Mouse (Mus musculus): ENCODE measurements around the gene Nhlrc3. TPM values are rescaled to one million over a fixed set of nuclear protein-coding genes. Genes with fewer than 3 reads are reported as not detected.
A peak's percentile ranks its signal among the peaks of the same experiment; 100 is the strongest.

Gene Nhlrc3
- polyA plus RNA-seq, 1 experiment from 2014 or later, result 10.3 TPM

- WGBS, result under 1% methylated on average over 35 of the region's 35 CpGs
- no peaks in the 10 kb centered on the region for H3K27me3 ChIP-seq (ENCODE audit: control insufficient read depth, insufficient read depth, low read length)
- peak; percentile 58 for ATAC-seq (ENCODE audit: insufficient read depth, low FRiP score, low TSS enrichment)
- H3K9ac ChIP-seq (ENCODE audit: low read length), result peak overlapping the region; percentile 94
- no peaks in the 10 kb centered on the region for H3K9me3 ChIP-seq (ENCODE audit: control insufficient read depth, low read length)
- H3K36me3 ChIP-seq (ENCODE audit: control insufficient read depth, insufficient read depth, low read length), result no peaks in the 10 kb centered on the region
- DNase-seq (ENCODE audit: low spot score), result no peak
- peak overlapping the region; percentile 86 for H3K27ac ChIP-seq (ENCODE audit: low read depth, low read length)
- peak overlapping the region; percentile 55 for H3K4me2 ChIP-seq (ENCODE audit: low read depth)
- peak overlapping the region; percentile 85 for H3K4me3 ChIP-seq (ENCODE audit: low read depth, low read length)
- peaks cover 15% of the 10 kb centered on the region for H3K4me1 ChIP-seq (ENCODE audit: control insufficient read depth, insufficient read depth, low read length)
These were observed 608 bp upstream of the Nhlrc3 start for GRCm38 (mm10) chr3:53463765-53464114.

GRCm38 (mm10) chr3:53462701-53463045 is 459 bp downstream of the Nhlrc3 start:
- H3K4me2 ChIP-seq (ENCODE audit: low read depth), result peak overlapping the region; percentile 55
- WGBS, result 12% methylated on average over 9 of the region's 9 CpGs
- ATAC-seq (ENCODE audit: insufficient read depth, low FRiP score, low TSS enrichment) (no peak), DNase-seq (ENCODE audit: low spot score) (no peak)
- no peaks in the 10 kb centered on the region for H3K27me3 ChIP-seq (ENCODE audit: control insufficient read depth, insufficient read depth, low read length)
- H3K4me1 ChIP-seq (ENCODE audit: control insufficient read depth, insufficient read depth, low read length), result peaks cover 15% of the 10 kb centered on the region
- H3K27ac ChIP-seq (ENCODE audit: low read depth, low read length), result peak overlapping the region; percentile 86
- H3K9me3 ChIP-seq (ENCODE audit: control insufficient read depth, low read length), result no peaks in the 10 kb centered on the region
- peak overlapping the region; percentile 85 for H3K4me3 ChIP-seq (ENCODE audit: low read depth, low read length)
- H3K9ac ChIP-seq (ENCODE audit: low read length), result peak overlapping the region; percentile 94
- no peaks in the 10 kb centered on the region for H3K36me3 ChIP-seq (ENCODE audit: control insufficient read depth, insufficient read depth, low read length)

- no peak for DNase-seq (ENCODE audit: low spot score)
- Histone ChIP-seq H3K4me3 (ENCODE audit: low read depth, low read length) (no peak overlapping the region), H3K4me2 (ENCODE audit: low read depth) (no peak overlapping the region), H3K9me3 (ENCODE audit: control insufficient read depth, low read length) (no peaks in the 10 kb centered on the region), H3K9ac (ENCODE audit: low read length) (no peak overlapping the region), H3K4me1 (ENCODE audit: control insufficient read depth, insufficient read depth, low read length) (no peaks in the 10 kb centered on the region; the same call in 1 of the 2 replicates), H3K27me3 (ENCODE audit: control insufficient read depth, insufficient read depth, low read length) (no peaks in the 10 kb centered on the region), H3K36me3 (ENCODE audit: control insufficient read depth, insufficient read depth, low read length) (peaks cover 1% of the 10 kb centered on the region; the same call in 1 of the 2 replicates), H3K27ac (ENCODE audit: low read depth, low read length) (no peak overlapping the region)
- WGBS, result 95% methylated on average over 9 of the region's 9 CpGs
- no peak for ATAC-seq (ENCODE audit: insufficient read depth, low FRiP score, low TSS enrichment)
These were observed 3.0 kb downstream of the Nhlrc3 start for GRCm38 (mm10) chr3:53460106-53460505.

- ATAC-seq (ENCODE audit: insufficient read depth, low FRiP score, low TSS enrichment) (no peak), DNase-seq (ENCODE audit: low spot score) (no peak)
- 68% methylated on average over 5 of the region's 5 CpGs for WGBS
- Histone ChIP-seq H3K36me3 (ENCODE audit: control insufficient read depth, insufficient read depth, low read length) (peaks cover 2% of the 10 kb centered on the region; the same call in 1 of the 2 replicates), H3K27me3 (ENCODE audit: control insufficient read depth, insufficient read depth, low read length) (no peaks in the 10 kb centered on the region), H3K4me2 (ENCODE audit: low read depth) (no peak overlapping the region), H3K9me3 (ENCODE audit: control insufficient read depth, low read length) (no peaks in the 10 kb centered on the region), H3K4me1 (ENCODE audit: control insufficient read depth, insufficient read depth, low read length) (no peaks in the 10 kb centered on the region; the same call in 1 of the 2 replicates), H3K4me3 (ENCODE audit: low read depth, low read length) (no peak overlapping the region), H3K27ac (ENCODE audit: low read depth, low read length) (no peak overlapping the region), H3K9ac (ENCODE audit: low read length) (no peak overlapping the region)
These were observed 5.4 kb downstream of the Nhlrc3 start for GRCm38 (mm10) chr3:53457750-53458149.

- Histone ChIP-seq H3K36me3 (ENCODE audit: control insufficient read depth, insufficient read depth, low read length) (peaks cover 4% of the 10 kb centered on the region; the same call in 1 of the 2 replicates), H3K9ac (ENCODE audit: low read length) (no peak overlapping the region), H3K4me1 (ENCODE audit: control insufficient read depth, insufficient read depth, low read length) (no peaks in the 10 kb centered on the region), H3K27ac (ENCODE audit: low read depth, low read length) (no peak overlapping the region), H3K4me2 (ENCODE audit: low read depth) (no peak overlapping the region), H3K9me3 (ENCODE audit: control insufficient read depth, low read length) (no peaks in the 10 kb centered on the region), H3K4me3 (ENCODE audit: low read depth, low read length) (no peak overlapping the region), H3K27me3 (ENCODE audit: control insufficient read depth, insufficient read depth, low read length) (no peaks in the 10 kb centered on the region)
- DNase-seq (ENCODE audit: low spot score) (no peak), ATAC-seq (ENCODE audit: insufficient read depth, low FRiP score, low TSS enrichment) (no peak)
- WGBS, result 79% methylated on average over 7 of the region's 7 CpGs
These were observed 8.1 kb downstream of the Nhlrc3 start for GRCm38 (mm10) chr3:53454984-53455383.

- Histone ChIP-seq H3K36me3 (ENCODE audit: control insufficient read depth, insufficient read depth, low read length) (peaks cover 8% of the 10 kb centered on the region; the same call in 1 of the 2 replicates), H3K9ac (ENCODE audit: low read length) (no peak overlapping the region)
- WGBS, result 95% methylated on average over 6 of the region's 6 CpGs
These were observed 8.6 kb downstream of the Nhlrc3 start for GRCm38 (mm10) chr3:53454561-53454960.

GRCm38 (mm10) chr3:53454005-53454404 is 9.1 kb downstream of the Nhlrc3 start:
- 95% methylated on average over 6 of the region's 6 CpGs for WGBS
- no peak overlapping the region for H3K9ac ChIP-seq (ENCODE audit: low read length)
- no peaks in the 10 kb centered on the region for H3K27me3 ChIP-seq (ENCODE audit: control insufficient read depth, insufficient read depth, low read length)
- H3K27ac ChIP-seq (ENCODE audit: low read depth, low read length), result no peak overlapping the region
- ATAC-seq (ENCODE audit: insufficient read depth, low FRiP score, low TSS enrichment) (no peak), DNase-seq (ENCODE audit: low spot score) (no peak)
- H3K4me1 ChIP-seq (ENCODE audit: control insufficient read depth, insufficient read depth, low read length), result no peaks in the 10 kb centered on the region
- H3K4me2 ChIP-seq (ENCODE audit: low read depth), result no peak overlapping the region
- no peaks in the 10 kb centered on the region for H3K9me3 ChIP-seq (ENCODE audit: control insufficient read depth, low read length)
- H3K4me3 ChIP-seq (ENCODE audit: low read depth, low read length), result no peak overlapping the region
- H3K36me3 ChIP-seq (ENCODE audit: control insufficient read depth, insufficient read depth, low read length), result peaks cover 8% of the 10 kb centered on the region; the same call in 1 of the 2 replicates

More at GRCm38 (mm10) chr3:53454561-53454960, 8.6 kb downstream of the Nhlrc3 start:
- no peak for DNase-seq (ENCODE audit: low spot score)
- H3K4me1 ChIP-seq (ENCODE audit: control insufficient read depth, insufficient read depth, low read length), result no peaks in the 10 kb centered on the region
- H3K4me2 ChIP-seq (ENCODE audit: low read depth), result no peak overlapping the region
- no peak overlapping the region for H3K27ac ChIP-seq (ENCODE audit: low read depth, low read length)
- no peaks in the 10 kb centered on the region for H3K27me3 ChIP-seq (ENCODE audit: control insufficient read depth, insufficient read depth, low read length)
- no peaks in the 10 kb centered on the region for H3K9me3 ChIP-seq (ENCODE audit: control insufficient read depth, low read length)
- H3K4me3 ChIP-seq (ENCODE audit: low read depth, low read length), result no peak overlapping the region
- ATAC-seq (ENCODE audit: insufficient read depth, low FRiP score, low TSS enrichment), result no peak

- WGBS, result 95% methylated on average over 7 of the region's 7 CpGs
- Histone ChIP-seq H3K27me3 (ENCODE audit: control insufficient read depth, insufficient read depth, low read length) (no peaks in the 10 kb centered on the region), H3K4me3 (ENCODE audit: low read depth, low read length) (no peak overlapping the region), H3K9ac (ENCODE audit: low read length) (no peak overlapping the region), H3K4me1 (ENCODE audit: control insufficient read depth, insufficient read depth, low read length) (no peaks in the 10 kb centered on the region), H3K36me3 (ENCODE audit: control insufficient read depth, insufficient read depth, low read length) (peaks cover 8% of the 10 kb centered on the region; the same call in 1 of the 2 replicates), H3K9me3 (ENCODE audit: control insufficient read depth, low read length) (no peaks in the 10 kb centered on the region), H3K4me2 (ENCODE audit: low read depth) (no peak overlapping the region), H3K27ac (ENCODE audit: low read depth, low read length) (no peak overlapping the region)
- no peak for DNase-seq (ENCODE audit: low spot score)
- no peak for ATAC-seq (ENCODE audit: insufficient read depth, low FRiP score, low TSS enrichment)
These were observed 9.8 kb downstream of the Nhlrc3 start for GRCm38 (mm10) chr3:53453346-53453745.

GRCm38 (mm10) chr3:53452351-53452750 is 10.8 kb downstream of the Nhlrc3 start:
- Histone ChIP-seq H3K27me3 (ENCODE audit: control insufficient read depth, insufficient read depth, low read length) (no peaks in the 10 kb centered on the region), H3K4me2 (ENCODE audit: low read depth) (no peak overlapping the region), H3K27ac (ENCODE audit: low read depth, low read length) (no peak overlapping the region), H3K4me3 (ENCODE audit: low read depth, low read length) (no peak overlapping the region), H3K9ac (ENCODE audit: low read length) (no peak overlapping the region), H3K36me3 (ENCODE audit: control insufficient read depth, insufficient read depth, low read length) (peaks cover 8% of the 10 kb centered on the region; the same call in 1 of the 2 replicates), H3K9me3 (ENCODE audit: control insufficient read depth, low read length) (no peaks in the 10 kb centered on the region), H3K4me1 (ENCODE audit: control insufficient read depth, insufficient read depth, low read length) (no peaks in the 10 kb centered on the region)
- WGBS, result 93% methylated on average over 10 of the region's 10 CpGs
- DNase-seq (ENCODE audit: low spot score) (no peak), ATAC-seq (ENCODE audit: insufficient read depth, low FRiP score, low TSS enrichment) (no peak)

Measured in neural tube, embryonic 11.5 days (tissue).